Mouse (Mus musculus): ENCODE measurements around the gene Dapl1. TPM values are rescaled to one million over a fixed set of nuclear protein-coding genes. Genes with fewer than 3 reads are reported as not detected.
A peak's percentile ranks its signal among the peaks of the same experiment; 100 is the strongest.

Gene Dapl1
- polyA plus RNA-seq, 1 experiment from 2014 or later = 5.4 TPM

- Histone ChIP-seq H3K27ac (ENCODE audit: low read length) (no peak overlapping the region), H3K9ac (ENCODE audit: low read length) (no peak overlapping the region), H3K4me1 (replicated peaks; ENCODE audit: control insufficient read depth, insufficient read depth, low read length) (peaks cover 5% of the 10 kb centered on the region; the same call in 1 of the 2 replicates), H3K4me2 (ENCODE audit: low read depth, low read length) (no peak overlapping the region), H3K9me3 (ENCODE audit: control insufficient read depth, low read length) (no peaks in the 10 kb centered on the region), H3K4me3 (ENCODE audit: low read length) (no peak overlapping the region), H3K27me3 (ENCODE audit: control insufficient read depth, insufficient read depth, low read depth, low read length) (no peaks in the 10 kb centered on the region), H3K36me3 (ENCODE audit: control insufficient read depth, insufficient read depth, low read length) (no peaks in the 10 kb centered on the region)
- no peak for ATAC-seq (ENCODE audit: low read depth)
- WGBS = 83% methylated on average over 6 of the region's 6 CpGs
Measured at GRCm38 (mm10) chr2:59467976-59468375, 16.5 kb upstream of the Dapl1 start.

- WGBS = 46% methylated on average over 8 of the region's 8 CpGs
- Histone ChIP-seq H3K9ac (ENCODE audit: low read length) (no peak overlapping the region), H3K4me3 (ENCODE audit: low read length) (no peak overlapping the region), H3K27ac (ENCODE audit: low read length) (peak overlapping the region; percentile 40), H3K36me3 (ENCODE audit: control insufficient read depth, insufficient read depth, low read length) (no peaks in the 10 kb centered on the region), H3K9me3 (ENCODE audit: control insufficient read depth, low read length) (no peaks in the 10 kb centered on the region), H3K27me3 (ENCODE audit: control insufficient read depth, insufficient read depth, low read depth, low read length) (no peaks in the 10 kb centered on the region), H3K4me1 (replicated peaks; ENCODE audit: control insufficient read depth, insufficient read depth, low read length) (peaks cover 5% of the 10 kb centered on the region; the same call in 1 of the 2 replicates), H3K4me2 (ENCODE audit: low read depth, low read length) (no peak overlapping the region)
- no peak for ATAC-seq (ENCODE audit: low read depth)
Measured at GRCm38 (mm10) chr2:59469590-59470245, 14.7 kb upstream of the Dapl1 start.

GRCm38 (mm10) chr2:59470326-59471031 lies 14.0 kb upstream of the Dapl1 start:
- Histone ChIP-seq H3K36me3 (ENCODE audit: control insufficient read depth, insufficient read depth, low read length) (no peaks in the 10 kb centered on the region), H3K27ac (ENCODE audit: low read length) (peak overlapping the region; percentile 61), H3K9me3 (ENCODE audit: control insufficient read depth, low read length) (no peaks in the 10 kb centered on the region), H3K4me3 (ENCODE audit: low read length) (no peak overlapping the region), H3K4me1 (replicated peaks; ENCODE audit: control insufficient read depth, insufficient read depth, low read length) (peaks cover 5% of the 10 kb centered on the region; the same call in 1 of the 2 replicates), H3K4me2 (ENCODE audit: low read depth, low read length) (no peak overlapping the region), H3K27me3 (ENCODE audit: control insufficient read depth, insufficient read depth, low read depth, low read length) (no peaks in the 10 kb centered on the region), H3K9ac (ENCODE audit: low read length) (no peak overlapping the region)
- whole genome bisulfite sequencing = 58% methylated on average over 11 of the region's 11 CpGs
- ATAC-seq (ENCODE audit: low read depth) = peak; percentile 81

GRCm38 (mm10) chr2:59471051-59471948 lies 13.2 kb upstream of the Dapl1 start:
- Histone ChIP-seq H3K27ac (ENCODE audit: low read length) (peak overlapping the region; percentile 61), H3K9ac (ENCODE audit: low read length) (0 out of 2 replicates have a peak overlapping the region, but pooled peaks have one; percentile 10), H3K4me3 (ENCODE audit: low read length) (no peak overlapping the region), H3K36me3 (ENCODE audit: control insufficient read depth, insufficient read depth, low read length) (no peaks in the 10 kb centered on the region), H3K4me1 (replicated peaks; ENCODE audit: control insufficient read depth, insufficient read depth, low read length) (peaks cover 5% of the 10 kb centered on the region; the same call in 1 of the 2 replicates), H3K4me2 (ENCODE audit: low read depth, low read length) (no peak overlapping the region), H3K9me3 (ENCODE audit: control insufficient read depth, low read length) (no peaks in the 10 kb centered on the region), H3K27me3 (ENCODE audit: control insufficient read depth, insufficient read depth, low read depth, low read length) (no peaks in the 10 kb centered on the region)
- 34% methylated on average over 15 of the region's 15 CpGs for WGBS
- peak; percentile 36; the same call in 1 of the 2 replicates for ATAC-seq (ENCODE audit: low read depth)

GRCm38 (mm10) chr2:59474336-59474735 lies 10.1 kb upstream of the Dapl1 start:
- Histone ChIP-seq H3K4me1 (replicated peaks; ENCODE audit: control insufficient read depth, insufficient read depth, low read length) (peaks cover 5% of the 10 kb centered on the region; the same call in 1 of the 2 replicates), H3K4me2 (ENCODE audit: low read depth, low read length) (no peak overlapping the region), H3K9ac (ENCODE audit: low read length) (no peak overlapping the region), H3K27me3 (ENCODE audit: control insufficient read depth, insufficient read depth, low read depth, low read length) (no peaks in the 10 kb centered on the region), H3K36me3 (ENCODE audit: control insufficient read depth, insufficient read depth, low read length) (no peaks in the 10 kb centered on the region), H3K4me3 (ENCODE audit: low read length) (no peak overlapping the region), H3K9me3 (ENCODE audit: control insufficient read depth, low read length) (no peaks in the 10 kb centered on the region), H3K27ac (ENCODE audit: low read length) (no peak overlapping the region)
- 75% methylated on average over 4 of the region's 4 CpGs for WGBS
- no peak for ATAC-seq (ENCODE audit: low read depth)

- peak; percentile 60; the same call in 1 of the 2 replicates for ATAC-seq (ENCODE audit: low read depth)
- Histone ChIP-seq H3K36me3 (ENCODE audit: control insufficient read depth, insufficient read depth, low read length) (no peaks in the 10 kb centered on the region), H3K27me3 (ENCODE audit: control insufficient read depth, insufficient read depth, low read depth, low read length) (no peaks in the 10 kb centered on the region), H3K4me1 (replicated peaks; ENCODE audit: control insufficient read depth, insufficient read depth, low read length) (peaks cover 8% of the 10 kb centered on the region; the same call in 1 of the 2 replicates), H3K4me3 (ENCODE audit: low read length) (no peak overlapping the region), H3K9ac (ENCODE audit: low read length) (no peak overlapping the region), H3K9me3 (ENCODE audit: control insufficient read depth, low read length) (no peaks in the 10 kb centered on the region), H3K4me2 (ENCODE audit: low read depth, low read length) (no peak overlapping the region), H3K27ac (ENCODE audit: low read length) (peak overlapping the region; percentile 33)
- WGBS = 58% methylated on average over 2 of the region's 2 CpGs
Measured at GRCm38 (mm10) chr2:59485080-59485479, 627 bp downstream of the Dapl1 start.

GRCm38 (mm10) chr2:59485657-59486056 lies 1.2 kb downstream of the Dapl1 start:
- peaks cover 8% of the 10 kb centered on the region; the same call in 1 of the 2 replicates for H3K4me1 ChIP-seq (replicated peaks; ENCODE audit: control insufficient read depth, insufficient read depth, low read length)
- peak overlapping the region; percentile 33 for H3K27ac ChIP-seq (ENCODE audit: low read length)
- ATAC-seq (ENCODE audit: low read depth) = no peak

GRCm38 (mm10) chr2:59486196-59486845 lies 1.9 kb downstream of the Dapl1 start:
- H3K4me2 ChIP-seq (ENCODE audit: low read depth, low read length) = no peak overlapping the region
- H3K9ac ChIP-seq (ENCODE audit: low read length) = no peak overlapping the region
- WGBS = 50% methylated on average over 6 of the region's 6 CpGs
- H3K27ac ChIP-seq (ENCODE audit: low read length) = no peak overlapping the region
- no peaks in the 10 kb centered on the region for H3K9me3 ChIP-seq (ENCODE audit: control insufficient read depth, low read length)
- ATAC-seq (ENCODE audit: low read depth) = no peak
- no peak overlapping the region for H3K4me3 ChIP-seq (ENCODE audit: low read length)
- no peaks in the 10 kb centered on the region for H3K27me3 ChIP-seq (ENCODE audit: control insufficient read depth, insufficient read depth, low read depth, low read length)
- H3K4me1 ChIP-seq (replicated peaks; ENCODE audit: control insufficient read depth, insufficient read depth, low read length) = peaks cover 8% of the 10 kb centered on the region; the same call in 1 of the 2 replicates
- no peaks in the 10 kb centered on the region for H3K36me3 ChIP-seq (ENCODE audit: control insufficient read depth, insufficient read depth, low read length)

More at GRCm38 (mm10) chr2:59485657-59486056, 1.2 kb downstream of the Dapl1 start:
- H3K4me3 ChIP-seq (ENCODE audit: low read length) = no peak overlapping the region
- H3K27me3 ChIP-seq (ENCODE audit: control insufficient read depth, insufficient read depth, low read depth, low read length) = no peaks in the 10 kb centered on the region
- WGBS = 43% methylated on average over 4 of the region's 4 CpGs
- H3K9me3 ChIP-seq (ENCODE audit: control insufficient read depth, low read length) = no peaks in the 10 kb centered on the region
- no peaks in the 10 kb centered on the region for H3K36me3 ChIP-seq (ENCODE audit: control insufficient read depth, insufficient read depth, low read length)
- no peak overlapping the region for H3K9ac ChIP-seq (ENCODE audit: low read length)
- no peak overlapping the region for H3K4me2 ChIP-seq (ENCODE audit: low read depth, low read length)

All from lung, embryonic 16.5 days (tissue).